Mouse (Mus musculus) layer of hippocampus, adult 2 months (tissue): ENCODE results near the gene Shkbp1. TPM values are rescaled to one million over a fixed set of nuclear protein-coding genes. Genes with fewer than 3 reads are reported as not detected.

Source experiments
- DNase-seq, 2 experiments: peaks; one replicate each; pipeline ENCODE4 v3.0.0; 2022; ENCODE audit warnings: low spot score in 2 of 2
- H3K27ac ChIP-seq: fragments of 200-600 bp; 2 replicates; pipeline ENCODE4 v1.8.1; 2022
- H3K4me3 ChIP-seq: fragments of 200-600 bp; 2 replicates; pipeline ENCODE4 v1.8.1; 2022; ENCODE audit warnings: mild to moderate bottlenecking
- CTCF ChIP-seq: fragments of 200-600 bp; conservative IDR thresholded peaks from 2 replicates; pipeline ENCODE4 v1.8.1; 2022; ENCODE audit warnings: antibody characterized with exemption, mild to moderate bottlenecking, moderate library complexity
- total RNA-seq, 2 experiments: library from RNA; stranded (reverse); gene quantifications; 2 replicates each; pipeline ENCODE4 v1.2.3; 2021

The Shkbp1 gene
- total RNA-seq, 2 experiments from 2014 or later, result 29.4 to 42.9 TPM

GRCm38 (mm10) chr7:27335928-27336823 is 19.6 kb downstream of the Shkbp1 start:
- Histone ChIP-seq H3K27ac (no peak overlapping the region), H3K4me3 (peak overlapping the region; percentile 37)
- TF ChIP-seq CTCF, result peak; percentile 98
- DNase-seq, result peak; percentile 89 to 95

- DNase-seq, result no peak
- no peak overlapping the region for H3K4me3 ChIP-seq
- no peak for TF ChIP-seq CTCF
- no peak overlapping the region for H3K27ac ChIP-seq
Measured at GRCm38 (mm10) chr7:27335011-27335720, 20.7 kb downstream of the Shkbp1 start.

GRCm38 (mm10) chr7:27334405-27334911 is 21.4 kb downstream of the Shkbp1 start:
- DNase-seq, result no peak
- Histone ChIP-seq H3K4me3 (no peak overlapping the region), H3K27ac (peak overlapping the region; percentile 9; the same call in 1 of the 2 replicates)
- TF ChIP-seq CTCF, result peak; percentile 48

- DNase-seq, result no peak
- peak overlapping the region; percentile 79 for H3K27ac ChIP-seq
- no peak for TF ChIP-seq CTCF
- peak overlapping the region; percentile 58 for H3K4me3 ChIP-seq
Measured at GRCm38 (mm10) chr7:27333316-27333941, 22.4 kb downstream of the Shkbp1 start.

GRCm38 (mm10) chr7:27332353-27333199 is 23.2 kb downstream of the Shkbp1 start:
- DNase-seq, result peak; percentile 80 to 81
- peak overlapping the region; percentile 58 for H3K4me3 ChIP-seq
- TF ChIP-seq CTCF, result peak; percentile 85
- H3K27ac ChIP-seq, result peak overlapping the region; percentile 79

- no peak for DNase-seq
- no peak for TF ChIP-seq CTCF
- peak overlapping the region; percentile 58; the same call in 1 of the 2 replicates for H3K4me3 ChIP-seq
- peak overlapping the region; percentile 79 for H3K27ac ChIP-seq
Measured at GRCm38 (mm10) chr7:27331854-27332253, 24.0 kb downstream of the Shkbp1 start.

- Histone ChIP-seq H3K4me3 (peak overlapping the region; percentile 47; the same call in 1 of the 2 replicates), H3K27ac (peak overlapping the region; percentile 79)
- no peak for DNase-seq
- TF ChIP-seq CTCF, result no peak
Measured at GRCm38 (mm10) chr7:27331541-27331851, 24.3 kb downstream of the Shkbp1 start.

GRCm38 (mm10) chr7:27330709-27331540 is 24.9 kb downstream of the Shkbp1 start:
- DNase-seq, result peak; percentile 55 to 65
- TF ChIP-seq CTCF, result no peak

GRCm38 (mm10) chr7:27329981-27330380 is 25.8 kb downstream of the Shkbp1 start:
- DNase-seq, result no peak
- no peak for TF ChIP-seq CTCF
- no peak overlapping the region; the same call in 1 of the 2 replicates for H3K4me3 ChIP-seq
- peak overlapping the region; percentile 14; the same call in 1 of the 2 replicates for H3K27ac ChIP-seq

More at GRCm38 (mm10) chr7:27330709-27331540, 24.9 kb downstream of the Shkbp1 start:
- H3K27ac ChIP-seq, result peak overlapping the region; percentile 79
- H3K4me3 ChIP-seq, result peak overlapping the region; percentile 47

- peak overlapping the region; percentile 39 for H3K4me3 ChIP-seq
- DNase-seq, result peak; percentile 66 to 82
- peak; percentile 87 for TF ChIP-seq CTCF
- H3K27ac ChIP-seq, result no peak overlapping the region
Measured at GRCm38 (mm10) chr7:27329326-27329947, 26.4 kb downstream of the Shkbp1 start.

- DNase-seq, result no peak
- H3K27ac ChIP-seq, result no peak overlapping the region
- H3K4me3 ChIP-seq, result no peak overlapping the region
- no peak for TF ChIP-seq CTCF
Measured at GRCm38 (mm10) chr7:27328648-27329047, 27.2 kb downstream of the Shkbp1 start.
